Mouse (Mus musculus) olfactory bulb, adult 2 months (tissue): ENCODE results near the gene Jph3. TPM values are rescaled to one million over a fixed set of nuclear protein-coding genes. Genes with fewer than 3 reads are reported as not detected.

Source experiments
- H3K27ac ChIP-seq: fragments of 200-500 bp; 2 replicates; pipeline ENCODE4 v1.5.1; 2012; ENCODE audit warnings: low read depth, low read length; ENCODE audit not compliant: insufficient read depth
- H3K4me1 ChIP-seq: fragments of 200-500 bp; 2 replicates; pipeline ENCODE4 v1.6.1; 2012; ENCODE audit warnings: low read length; ENCODE audit not compliant: control insufficient read depth, insufficient read depth
- H3K4me3 ChIP-seq: fragments of 200-500 bp; 2 replicates; pipeline ENCODE4 v1.5.1; 2012; ENCODE audit warnings: mild to moderate bottlenecking, low read depth, low read length, moderate library complexity; ENCODE audit not compliant: insufficient read depth
- CTCF ChIP-seq: fragments of 200-500 bp; IDR thresholded peaks from 2 replicates; pipeline ENCODE4 v1.5.1; 2012; ENCODE audit warnings: low read depth, mild to moderate bottlenecking, low read length, moderate library complexity; ENCODE audit not compliant: insufficient read depth
- POLR2A ChIP-seq: fragments of 200-500 bp; IDR thresholded peaks from 2 replicates; pipeline ENCODE4 v1.6.1; 2012; ENCODE audit warnings: mild to moderate bottlenecking, low read depth, low read length, moderate library complexity; ENCODE audit not compliant: insufficient read depth
- WGBS: fragments of 180-500 bp; shearing (Covaris S2); methylation state at CpG from one replicate; pipeline ENCODE4 v1.1.7; 2018; 5-methylcytosine and 5-hydroxymethylcytosine counted together
- polyA plus RNA-seq: library from polyadenylated mRNA; stranded (reverse); fragments of >200 nt; gene quantifications from 2 replicates; pipeline ENCODE4 v1.2.4, GENCODE M21; 2012; ENCODE audit warnings: low replicate concordance; ENCODE audit not compliant: missing spikeins, insufficient read depth, insufficient read length

Gene Jph3
- polyA plus RNA-seq, 1 experiment = 104 TPM

GRCm38 (mm10) chr8:121769095-121769494 lies 39.7 kb downstream of the Jph3 start:
- Histone ChIP-seq H3K4me1 (peaks cover 73% of the 10 kb centered on the region), H3K27ac (0 out of 2 replicates have a peak overlapping the region, but pooled peaks have one; percentile 4), H3K4me3 (no peak overlapping the region)
- 32% methylated on average over 3 of the region's 3 CpGs for WGBS
- no peak for TF ChIP-seq POLR2A
- TF ChIP-seq CTCF = no peak

DNA sequence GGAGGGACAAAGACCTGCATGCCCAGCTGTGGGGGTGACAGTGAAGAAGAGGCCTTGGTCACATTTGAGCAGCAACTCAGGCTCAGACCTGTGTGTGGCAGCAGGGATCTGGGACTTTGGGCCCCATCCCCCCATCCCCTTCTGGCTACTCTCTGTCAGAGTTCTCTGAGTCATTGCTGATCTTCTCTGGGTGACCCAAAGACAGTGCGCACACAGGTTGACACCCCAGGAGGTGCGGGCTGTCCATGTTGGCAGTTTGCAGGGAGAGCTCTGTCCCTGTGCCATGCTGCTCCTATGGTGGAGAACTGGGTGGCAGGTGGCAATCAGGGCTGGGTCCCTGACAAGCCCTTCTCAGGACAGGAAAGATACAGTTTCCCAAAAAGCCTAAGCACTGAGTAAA lies 40.2 kb downstream of the Jph3 start:
- 79% methylated on average over 2 of the region's 2 CpGs for WGBS
- Histone ChIP-seq H3K27ac (no peak overlapping the region), H3K4me1 (peaks cover 71% of the 10 kb centered on the region), H3K4me3 (no peak overlapping the region)
- no peak for TF ChIP-seq CTCF
- TF ChIP-seq POLR2A = no peak

GRCm38 (mm10) chr8:121770845-121771752 lies 41.7 kb downstream of the Jph3 start:
- H3K4me1 ChIP-seq = peaks cover 69% of the 10 kb centered on the region
- TF ChIP-seq POLR2A = no peak
- TF ChIP-seq CTCF = no peak
- peak overlapping the region; percentile 89 for H3K27ac ChIP-seq

DNA sequence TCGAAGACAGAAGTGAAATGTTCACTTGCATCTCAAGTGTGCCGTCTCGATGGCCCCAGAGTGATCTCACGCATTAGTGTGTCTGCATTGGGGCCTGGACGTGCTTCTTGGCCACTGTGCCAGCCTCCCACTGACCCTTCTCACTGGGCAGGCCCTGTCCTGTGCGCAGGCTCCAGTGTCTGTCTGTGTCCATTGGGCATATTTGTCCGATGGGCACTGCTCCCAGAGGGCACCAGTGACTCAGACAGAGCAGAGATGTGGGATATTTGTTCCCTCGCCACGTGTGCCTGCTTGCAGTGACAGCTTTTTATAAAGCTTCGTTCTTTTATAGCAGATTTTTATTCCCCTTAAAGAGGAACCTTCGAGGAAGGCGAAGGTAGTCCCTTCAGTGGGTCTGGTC lies 44.5 kb downstream of the Jph3 start:
- WGBS = 75% methylated on average over 12 of the region's 12 CpGs
- peaks cover 75% of the 10 kb centered on the region for H3K4me1 ChIP-seq
- H3K27ac ChIP-seq = no peak overlapping the region
- no peak for TF ChIP-seq CTCF
- TF ChIP-seq POLR2A = no peak
- no peak overlapping the region for H3K4me3 ChIP-seq

More at GRCm38 (mm10) chr8:121770845-121771752, 41.7 kb downstream of the Jph3 start:
- peak overlapping the region; percentile 8; the same call in 1 of the 2 replicates for H3K4me3 ChIP-seq
- 24% methylated on average over 19 of the region's 19 CpGs for WGBS

- TF ChIP-seq POLR2A = no peak
- no peak for TF ChIP-seq CTCF
- no peak overlapping the region for H3K4me3 ChIP-seq
- 28% methylated on average over 5 of the region's 5 CpGs for WGBS
- H3K27ac ChIP-seq = no peak overlapping the region
- H3K4me1 ChIP-seq = peaks cover 79% of the 10 kb centered on the region
Observed at GRCm38 (mm10) chr8:121782493-121782892, 53.1 kb downstream of the Jph3 start.

DNA sequence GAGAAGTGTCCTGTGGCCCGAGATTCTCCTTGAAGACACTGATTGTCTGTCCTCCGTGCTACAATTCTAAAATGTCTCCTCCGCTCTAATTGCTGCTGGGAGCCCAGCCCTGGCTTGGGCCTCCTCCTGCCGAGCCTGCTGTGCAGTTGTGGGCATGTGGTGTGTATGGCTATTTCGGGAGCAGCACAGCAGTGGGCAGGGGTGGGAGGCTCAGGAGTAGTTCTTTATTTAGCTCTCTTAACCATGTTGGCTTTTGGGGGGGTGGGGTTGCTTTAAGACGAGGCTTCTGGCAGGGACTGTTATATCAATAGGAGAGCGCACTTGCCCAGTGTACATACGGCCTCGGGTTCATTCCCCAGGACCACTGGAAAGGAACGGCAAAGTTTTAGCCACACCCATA lies 57.1 kb downstream of the Jph3 start:
- peak overlapping the region; percentile 42; the same call in 1 of the 2 replicates for H3K27ac ChIP-seq
- H3K4me1 ChIP-seq = peaks cover 73% of the 10 kb centered on the region
- H3K4me3 ChIP-seq = no peak overlapping the region
- WGBS = 14% methylated on average over 10 of the region's 10 CpGs
- no peak for TF ChIP-seq POLR2A

DNA sequence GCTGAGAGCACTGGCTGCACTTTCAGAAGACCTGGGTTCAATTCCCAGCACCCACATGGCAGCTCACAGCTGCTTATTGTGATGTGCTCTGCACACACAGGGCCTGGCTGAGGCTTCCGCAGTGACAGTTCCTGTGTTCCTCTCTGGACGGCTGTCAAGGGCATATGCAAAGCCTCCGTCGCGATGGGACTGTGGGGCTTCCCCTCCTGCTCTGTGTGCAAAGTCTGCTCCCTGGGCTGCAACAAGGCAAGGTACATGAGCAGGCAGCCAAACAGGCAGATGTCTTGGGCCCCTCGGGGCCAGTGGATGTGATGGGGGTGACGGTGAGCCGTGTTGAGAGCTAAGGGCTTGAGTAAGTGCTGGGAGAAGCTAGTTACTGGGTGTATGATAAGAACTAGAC lies 59.4 kb downstream of the Jph3 start:
- Histone ChIP-seq H3K27ac (no peak overlapping the region), H3K4me3 (no peak overlapping the region), H3K4me1 (peaks cover 68% of the 10 kb centered on the region)
- no peak for TF ChIP-seq POLR2A
- TF ChIP-seq CTCF = no peak
- 88% methylated on average over 8 of the region's 8 CpGs for WGBS

DNA sequence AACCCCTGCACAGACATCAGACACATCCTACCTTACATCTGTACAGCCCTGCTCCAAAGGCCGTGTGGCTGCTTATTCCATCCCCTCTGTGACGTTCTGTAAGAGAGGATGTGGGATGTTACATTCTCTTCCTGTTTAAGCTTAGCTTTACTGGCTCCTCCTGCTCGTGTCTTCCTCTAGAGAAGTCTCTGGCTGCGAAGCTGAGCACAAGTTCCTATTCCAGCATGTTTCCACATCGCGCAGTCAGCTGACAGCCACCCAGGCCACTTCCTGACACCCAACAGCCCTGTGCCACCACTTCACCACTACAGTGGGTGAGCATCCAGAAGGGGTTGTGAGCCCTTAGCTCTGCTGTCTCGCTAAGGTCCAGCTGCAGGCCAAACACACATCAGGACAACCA lies 62.7 kb downstream of the Jph3 start:
- H3K4me1 ChIP-seq = peaks cover 40% of the 10 kb centered on the region
- H3K4me3 ChIP-seq = no peak overlapping the region
- 51% methylated on average over 7 of the region's 7 CpGs for WGBS
- TF ChIP-seq CTCF (no peak), POLR2A (no peak)
- no peak overlapping the region for H3K27ac ChIP-seq

GRCm38 (mm10) chr8:121792627-121793026 lies 63.2 kb downstream of the Jph3 start:
- WGBS = 50% methylated on average over 4 of the region's 4 CpGs
- no peak for TF ChIP-seq POLR2A
- TF ChIP-seq CTCF = no peak
- no peak overlapping the region for H3K27ac ChIP-seq
- H3K4me3 ChIP-seq = no peak overlapping the region
- peaks cover 35% of the 10 kb centered on the region for H3K4me1 ChIP-seq
